Mouse (Mus musculus): Measurements from ENCODE around the gene Ros1. TPM values are rescaled to one million over a fixed set of nuclear protein-coding genes. Genes with fewer than 3 reads are reported as not detected.

The Ros1 gene
- polyA plus RNA-seq (2012; fragmentation: generic; extraction: Trizol) = 0.01 TPM

- Histone ChIP-seq H3K4me3 (no peak within 1 kb of the TSS), H3ac (ENCODE audit: control insufficient read depth, insufficient read length) (no peak within 1 kb of the TSS), H3K79me2 (ENCODE audit: control insufficient read depth, insufficient read depth) (no peaks in the 10 kb centered on the region), H3K4me2 (ENCODE audit: low read depth) (no peak within 1 kb of the TSS), H3K27me3 (ENCODE audit: control insufficient read depth, insufficient read depth, insufficient read length) (no peaks in the 10 kb centered on the region), H3K36me3 (ENCODE audit: control insufficient read depth, insufficient read depth) (no peaks in the 10 kb centered on the region)
- TF ChIP-seq CEBPB (IDR thresholded peaks at IDR 0.05; ENCODE audit: insufficient read depth, poor library complexity, severe bottlenecking) (no peak), USF1 (IDR thresholded peaks at IDR 0.05; ENCODE audit: low read depth) (no peak), TCF3 (IDR thresholded peaks at IDR 0.05; ENCODE audit: insufficient read length, low read depth) (no peak), REST (IDR thresholded peaks at IDR 0.05; ENCODE audit: insufficient read depth, insufficient read length) (no peak), MYOG (IDR thresholded peaks at IDR 0.05; ENCODE audit: control insufficient read depth in 1 of 3, insufficient read depth in 1 of 3, insufficient read length in 2 of 3, low read depth in 2 of 3) (no peak), SRF (IDR thresholded peaks at IDR 0.05; ENCODE audit: control insufficient read depth, insufficient read length, low read depth) (no peak), TCF12 (IDR thresholded peaks at IDR 0.05; ENCODE audit: insufficient read depth, poor library complexity, severe bottlenecking) (no peak), POLR2A (IDR thresholded peaks at IDR 0.05; ENCODE audit: insufficient read length, low read depth) (no peak), POLR2AphosphoS2 (IDR thresholded peaks at IDR 0.05; ENCODE audit: insufficient read length, low read depth) (no peak), E2F4 (IDR thresholded peaks at IDR 0.05; ENCODE audit: insufficient read depth) (no peak), MYOD1 (IDR thresholded peaks at IDR 0.05; ENCODE audit: control insufficient read depth in 1 of 3, insufficient read length in 2 of 3, low read depth in 2 of 3) (no peak), MAX (IDR thresholded peaks at IDR 0.05; ENCODE audit: low read depth) (no peak)
These were observed at the start of gene Ros1 for GRCm38 (mm10) chr10:52194957-52195852. Gene Ros1, minus strand, starts transcription at chr10:52195244.

- Histone ChIP-seq H3K4me3 (no peak overlapping the region), H3ac (ENCODE audit: control insufficient read depth, insufficient read length) (no peak overlapping the region), H3K36me3 (ENCODE audit: control insufficient read depth, insufficient read depth) (no peaks in the 10 kb centered on the region), H3K27me3 (ENCODE audit: control insufficient read depth, insufficient read depth, insufficient read length) (no peaks in the 10 kb centered on the region), H3K4me2 (ENCODE audit: low read depth) (no peak overlapping the region), H3K79me2 (ENCODE audit: control insufficient read depth, insufficient read depth) (peaks cover 8% of the 10 kb centered on the region)
- no peak for TF ChIP-seq E2F4 (IDR thresholded peaks at IDR 0.05; ENCODE audit: insufficient read depth)
- no peak for TF ChIP-seq POLR2AphosphoS2 (IDR thresholded peaks at IDR 0.05; ENCODE audit: insufficient read length, low read depth)
- no peak for TF ChIP-seq MYOD1 (IDR thresholded peaks at IDR 0.05; ENCODE audit: control insufficient read depth in 1 of 3, insufficient read length in 2 of 3, low read depth in 2 of 3)
- TF ChIP-seq MAX (IDR thresholded peaks at IDR 0.05; ENCODE audit: low read depth) = no peak
- no peak for TF ChIP-seq MYOG (IDR thresholded peaks at IDR 0.05; ENCODE audit: control insufficient read depth in 1 of 3, insufficient read depth in 1 of 3, insufficient read length in 2 of 3, low read depth in 2 of 3)
- no peak for TF ChIP-seq POLR2A (IDR thresholded peaks at IDR 0.05; ENCODE audit: insufficient read length, low read depth)
- TF ChIP-seq USF1 (IDR thresholded peaks at IDR 0.05; ENCODE audit: low read depth) = no peak
- no peak for TF ChIP-seq SRF (IDR thresholded peaks at IDR 0.05; ENCODE audit: control insufficient read depth, insufficient read length, low read depth)
- TF ChIP-seq TCF12 (IDR thresholded peaks at IDR 0.05; ENCODE audit: insufficient read depth, poor library complexity, severe bottlenecking) = no peak
- TF ChIP-seq CEBPB (IDR thresholded peaks at IDR 0.05; ENCODE audit: insufficient read depth, poor library complexity, severe bottlenecking) = no peak
- no peak for TF ChIP-seq TCF3 (IDR thresholded peaks at IDR 0.05; ENCODE audit: insufficient read length, low read depth)
- no peak for TF ChIP-seq REST (IDR thresholded peaks at IDR 0.05; ENCODE audit: insufficient read depth, insufficient read length)
These were observed 47.8 kb upstream of the Ros1 start for GRCm38 (mm10) chr10:52242680-52243323.

- Histone ChIP-seq H3K79me2 (ENCODE audit: control insufficient read depth, insufficient read depth) (peaks cover 8% of the 10 kb centered on the region), H3K4me3 (no peak overlapping the region)
- TF ChIP-seq MYOD1 (IDR thresholded peaks at IDR 0.05; ENCODE audit: control insufficient read depth in 1 of 3, insufficient read length in 2 of 3, low read depth in 2 of 3) = no peak
These were observed 47.0 kb upstream of the Ros1 start for GRCm38 (mm10) chr10:52242015-52242414.

GRCm38 (mm10) chr10:52235461-52235860, 40.4 kb upstream of the Ros1 start:
- peak overlapping the region; percentile 63 for H3K4me3 ChIP-seq
- no peak overlapping the region for H3K4me2 ChIP-seq (ENCODE audit: low read depth)

More at GRCm38 (mm10) chr10:52242015-52242414, 47.0 kb upstream of the Ros1 start:
- Histone ChIP-seq H3K4me2 (ENCODE audit: low read depth) (no peak overlapping the region), H3K27me3 (ENCODE audit: control insufficient read depth, insufficient read depth, insufficient read length) (no peaks in the 10 kb centered on the region), H3K36me3 (ENCODE audit: control insufficient read depth, insufficient read depth) (no peaks in the 10 kb centered on the region), H3ac (ENCODE audit: control insufficient read depth, insufficient read length) (no peak overlapping the region)

More at GRCm38 (mm10) chr10:52235461-52235860, 40.4 kb upstream of the Ros1 start:
- no peaks in the 10 kb centered on the region for H3K27me3 ChIP-seq (ENCODE audit: control insufficient read depth, insufficient read depth, insufficient read length)
- no peaks in the 10 kb centered on the region for H3K79me2 ChIP-seq (ENCODE audit: control insufficient read depth, insufficient read depth)
- H3ac ChIP-seq (ENCODE audit: control insufficient read depth, insufficient read length) = no peak overlapping the region
- no peaks in the 10 kb centered on the region for H3K36me3 ChIP-seq (ENCODE audit: control insufficient read depth, insufficient read depth)
- no peak for TF ChIP-seq MAX (IDR thresholded peaks at IDR 0.05; ENCODE audit: low read depth)
- no peak for TF ChIP-seq REST (IDR thresholded peaks at IDR 0.05; ENCODE audit: insufficient read depth, insufficient read length)
- TF ChIP-seq POLR2A (IDR thresholded peaks at IDR 0.05; ENCODE audit: insufficient read length, low read depth) = no peak
- TF ChIP-seq SRF (IDR thresholded peaks at IDR 0.05; ENCODE audit: control insufficient read depth, insufficient read length, low read depth) = no peak
- TF ChIP-seq TCF12 (IDR thresholded peaks at IDR 0.05; ENCODE audit: insufficient read depth, poor library complexity, severe bottlenecking) = no peak
- no peak for TF ChIP-seq MYOD1 (IDR thresholded peaks at IDR 0.05; ENCODE audit: control insufficient read depth in 1 of 3, insufficient read length in 2 of 3, low read depth in 2 of 3)
- TF ChIP-seq MYOG (IDR thresholded peaks at IDR 0.05; ENCODE audit: control insufficient read depth in 1 of 3, insufficient read depth in 1 of 3, insufficient read length in 2 of 3, low read depth in 2 of 3) = no peak
- TF ChIP-seq USF1 (IDR thresholded peaks at IDR 0.05; ENCODE audit: low read depth) = no peak

Data from myocyte (in vitro differentiated cells).